In the genomic region with DNA sequence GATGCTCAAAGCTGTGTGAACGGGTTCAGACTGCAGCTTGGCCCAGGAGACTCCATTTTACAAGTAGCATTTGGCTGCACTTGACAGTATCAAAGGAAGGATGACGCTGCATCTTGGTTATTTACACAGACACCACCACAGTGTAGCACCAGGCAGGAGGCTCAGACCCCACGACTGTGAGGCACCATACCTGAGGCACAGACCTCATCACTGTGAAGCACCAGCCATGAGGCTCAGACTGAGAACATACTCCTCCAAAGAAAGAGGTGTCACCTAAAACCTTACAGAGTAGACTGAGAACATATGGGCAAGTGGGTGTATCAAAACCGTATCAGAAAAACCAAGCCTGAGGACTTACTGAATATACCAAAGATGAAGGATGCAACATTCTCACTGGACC, we compare ENCODE assay signal across 19 mouse cellular contexts. TPM values are rescaled to one million over a fixed set of nuclear protein-coding genes. Genes with fewer than 3 reads are reported as not detected.
DNase-seq lines count a peak whose midpoint lies in the region; TF ChIP-seq lines count a peak whose summit lies in the region.
"Had no signal": no experiment of that assay in that cellular context is flagged by ENCODE, and none has a peak within 500 bp of the region (broad histone marks: within the 10 kb centered on the region; RNA-seq: fewer than 3 reads in every experiment).

No protein-coding gene starts in this region.

- TF ChIP-seq CTCF in left cerebral cortex, adult 2 months (IDR thresholded peaks at IDR 0.05) = no peak

- intact Hi-C loops in left cerebral cortex, postnatal 36 days (cut with DNase I) = no loop called here
- intact Hi-C loops in left cerebral cortex, adult 2 months (cut with DNase I) = no loop called here

- peak; percentile 41 to 43 for DNase-seq in left cerebral cortex, postnatal 36 days (ENCODE audit: low spot score in 2 of 2)
- no peak for DNase-seq in left cerebral cortex, adult 2 months (ENCODE audit: extremely low spot score in 1 of 2, low spot score in 2 of 2)
- peak; percentile 48 for DNase-seq in right cerebral cortex, adult 18-20 months
- no peak for DNase-seq in right cerebral cortex, postnatal 36 days (ENCODE audit: low spot score in 2 of 2)
- DNase-seq in brain, adult 2 months (ENCODE audit: low read depth, low spot score) = peak; percentile 60
- DNase-seq in layer of hippocampus, postnatal 36 days = no peak
- DNase-seq: adrenal gland, adult 2 months; adrenal gland, postnatal 10 days; adrenal gland, postnatal 25 days; cerebellum, adult 11-12 months; cerebellum, adult 2 months; cerebellum, adult 9-10 months; cerebellum, postnatal 10 days; cerebellum, postnatal 25 days had no signal

- H3K4me3 ChIP-seq in left cerebral cortex, adult 2 months = no peak overlapping the region
- H3K4me3 ChIP-seq: embryonic facial prominence, embryonic 10.5 days; embryonic facial prominence, embryonic 12.5 days; forebrain, embryonic 13.5 days; forebrain, embryonic 15.5 days had no signal

- H3K27ac ChIP-seq in left cerebral cortex, adult 2 months = no peak overlapping the region
- H3K27ac ChIP-seq: embryonic facial prominence, embryonic 10.5 days; embryonic facial prominence, embryonic 12.5 days; forebrain, embryonic 13.5 days; forebrain, embryonic 15.5 days had no signal

RNA-seq across cellular contexts. Expression of a gene that starts 7.6 kb away (rescaled TPM):
- 10 to 100 TPM; 46.9 to 59.5 TPM for total RNA-seq in left cerebral cortex, postnatal 36 days (2021)
- 10 to 100 TPM; 55.5 to 60.5 TPM for total RNA-seq in left cerebral cortex, adult 2 months (2021)
- 10 to 100 TPM; 36.7 to 44.0 TPM for total RNA-seq in layer of hippocampus, postnatal 36 days (2021)

RNA-seq across cellular contexts. Expression of a gene that starts 8.8 kb away (rescaled TPM):
- 1 to 10 TPM; 5.2 to 7.0 TPM for total RNA-seq in left cerebral cortex, postnatal 36 days (2021)
- 1 to 10 TPM; 5.0 to 5.3 TPM for total RNA-seq in left cerebral cortex, adult 2 months (2021)
- 1 to 10 TPM; 1.8 to 1.9 TPM for total RNA-seq in layer of hippocampus, postnatal 36 days (2021)
- total RNA-seq: MEL had no signal

RNA-seq across cellular contexts. Expression of a gene that starts 42.9 kb away (rescaled TPM):
- total RNA-seq in left cerebral cortex, postnatal 36 days (2021) = 1 to 10 TPM; 4.0 to 5.8 TPM
- 1 to 10 TPM; 5.4 to 6.2 TPM for total RNA-seq in left cerebral cortex, adult 2 months (2021)
- 1 to 10 TPM; 3.9 to 5.2 TPM for total RNA-seq in layer of hippocampus, postnatal 36 days (2021)
- total RNA-seq: MEL had no signal

Comparison
In these comparisons a context has a peak if more than half of its experiments do, and no peak if none do; other contexts are left out.
1. DNase-seq: peak in left cerebral cortex, postnatal 36 days (2 of 2), right cerebral cortex, adult 18-20 months (single experiment) and brain, adult 2 months (single experiment); none in left cerebral cortex, adult 2 months (0 of 2), right cerebral cortex, postnatal 36 days (0 of 2) and layer of hippocampus, postnatal 36 days (0 of 2).